Mouse (Mus musculus) gastrocnemius, postnatal 4 days (tissue): ENCODE data around the gene Snapc4. TPM values are rescaled to one million over a fixed set of nuclear protein-coding genes. Genes with fewer than 3 reads are reported as not detected.

Source experiments
- DNase-seq, 2 experiments: peaks; one replicate each; pipeline ENCODE4 v3.0.0; 2021 to 2022; ENCODE audit warnings: low spot score in 2 of 2, mixed read lengths in 2 of 2
- total RNA-seq, 2 experiments: library from RNA; stranded (reverse); gene quantifications; 2 replicates each; pipeline ENCODE4 v1.2.3; 2021

Snapc4 gene
- total RNA-seq, 2 experiments from 2014 or later, result 20.6 to 22.2 TPM

GRCm38 (mm10) chr2:26316576-26317246, 63.7 kb downstream of the Snapc4 start:
- DNase-seq, result peak in 1 of 2 experiments; percentile 44

GRCm38 (mm10) chr2:26315925-26316311, 64.5 kb downstream of the Snapc4 start:
- DNase-seq, result peak in 1 of 2 experiments; percentile 70

DNA sequence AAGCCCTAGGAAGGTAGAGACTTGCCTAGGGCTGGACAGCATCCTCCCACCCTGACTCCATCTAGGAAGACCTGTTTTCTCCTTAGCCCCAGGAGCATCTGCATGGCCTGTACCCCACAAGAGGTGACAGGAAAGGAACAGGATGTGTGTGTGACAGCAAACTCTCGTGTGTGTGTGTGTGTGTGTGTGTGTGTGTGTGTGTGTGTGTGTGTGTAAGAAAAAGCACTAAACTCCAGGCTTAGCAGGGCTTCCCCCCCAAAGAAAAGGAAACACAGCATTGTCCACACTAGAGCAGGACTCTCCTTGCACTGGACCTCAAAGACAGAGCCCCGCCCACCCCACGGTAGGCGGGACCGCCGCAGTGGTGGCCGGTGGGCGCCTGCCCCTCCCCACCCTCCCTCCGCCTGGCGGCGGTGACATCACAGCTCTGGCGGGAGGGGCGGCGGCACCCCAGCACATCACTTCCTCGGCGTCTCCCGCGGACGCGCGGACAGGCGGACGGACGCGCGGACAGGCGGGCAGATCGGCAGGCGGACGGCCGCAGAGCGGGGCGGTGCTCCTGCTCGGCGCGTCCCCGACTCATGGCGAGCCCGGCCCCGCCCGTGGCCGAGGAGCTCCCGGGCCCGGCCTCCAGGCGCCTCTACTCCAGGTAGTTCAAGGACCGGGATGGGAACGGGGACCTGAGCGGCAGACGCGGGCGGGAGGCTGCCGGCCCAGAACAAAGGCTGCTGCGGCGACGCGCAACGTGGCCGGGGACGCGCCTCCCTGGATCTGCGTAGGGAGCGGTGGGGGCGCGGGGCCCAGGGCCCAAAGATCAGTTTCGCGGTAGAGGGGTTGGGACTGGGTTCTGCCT, 65.2 kb downstream of the Snapc4 start, which contains the start of gene Gpsm1:
TSS of gene Gpsm1 (plus strand) at position 444 of the 853 bp plus-strand sequence.
- peak; percentile 72 to 87 for DNase-seq

GRCm38 (mm10) chr2:26314281-26315071, 66.0 kb downstream of the Snapc4 start:
- DNase-seq, result peak; percentile 54 to 68

- DNase-seq, result no peak
These were observed 67.1 kb downstream of the Snapc4 start for GRCm38 (mm10) chr2:26313394-26313793.

DNA sequence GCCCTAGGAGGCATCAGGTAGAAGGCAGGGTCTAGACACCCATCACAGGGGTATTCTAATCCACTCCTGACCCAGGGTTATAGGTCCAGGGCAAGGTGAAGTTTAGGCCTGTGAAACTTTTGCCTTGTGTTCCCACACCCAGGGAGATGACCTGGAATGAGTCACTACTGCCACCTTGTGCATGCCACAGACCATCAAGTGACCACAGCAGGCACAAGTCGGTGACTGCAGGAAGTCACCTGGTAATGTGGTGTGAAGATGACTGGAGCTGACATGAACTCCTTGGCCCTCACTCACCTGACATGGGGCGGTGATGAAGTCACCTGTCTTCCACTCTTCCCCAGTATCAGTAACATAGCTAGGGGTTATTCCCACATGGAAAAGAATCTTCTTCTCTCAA, 67.6 kb downstream of the Snapc4 start:
- DNase-seq, result no peak

Other genes with a start within 250 kb of the Snapc4 start
- not detected for gene Lhx3, start 172.4 kb downstream of the Snapc4 start, total RNA-seq
- 10 to 100 TPM; 11.2 to 11.4 TPM for gene Qsox2, start 143.1 kb downstream of the Snapc4 start, total RNA-seq
- gene Ccdc187, start 86.1 kb downstream of the Snapc4 start, total RNA-seq, result under 1 TPM; 0.10 to 0.15 TPM
- 10 to 100 TPM; 24.1 to 28.1 TPM for gene Gpsm1, start 65.1 kb downstream of the Snapc4 start, total RNA-seq
- gene Dnlz, start 28.5 kb downstream of the Snapc4 start, total RNA-seq, result 10 to 100 TPM; 18.5 to 21.0 TPM
- 1 to 10 TPM; 1.6 to 1.8 TPM for gene Card9, start 19.7 kb downstream of the Snapc4 start, total RNA-seq
- gene Entr1, start 8.7 kb upstream of the Snapc4 start, total RNA-seq, result 10 to 100 TPM; 42.7 to 50.2 TPM
- gene Pmpca, start 8.7 kb upstream of the Snapc4 start, total RNA-seq, result 100 to 1,000 TPM; 123 to 124 TPM
- gene Inpp5e, start 28.6 kb upstream of the Snapc4 start, total RNA-seq, result 10 to 100 TPM; 12.5 to 13.2 TPM
- gene Sec16a, start 64.6 kb upstream of the Snapc4 start, total RNA-seq, result 10 to 100 TPM; 40.9 to 45.4 TPM
- gene Notch1, start 136.0 kb upstream of the Snapc4 start, total RNA-seq, result 10 to 100 TPM; 48.4 to 52.9 TPM
- gene Egfl7, start 199.4 kb upstream of the Snapc4 start, total RNA-seq, result 100 to 1,000 TPM; 132 to 141 TPM
- gene Gm20532, start 206.0 kb upstream of the Snapc4 start, total RNA-seq, result not detected
- gene Agpat2, start 223.8 kb upstream of the Snapc4 start, total RNA-seq, result 10 to 100 TPM; 12.1 to 19.0 TPM
- gene Fam69b, start 247.8 kb upstream of the Snapc4 start, total RNA-seq, result 1 to 10 TPM; 2.6 to 4.0 TPM